Mouse (Mus musculus) stomach, postnatal 0 days (tissue): ENCODE measurements around the gene Plac1. TPM values are rescaled to one million over a fixed set of nuclear protein-coding genes. Genes with fewer than 3 reads are reported as not detected.

ENCODE experiments used
- ATAC-seq: fragments of 200-750 bp; cut with Nextera tagmentation; 2 replicates; pipeline ENCODE4 v1.8.0; 2017; ENCODE audit not compliant: low FRiP score, low TSS enrichment
- DNase-seq: peaks from one replicate; pipeline ENCODE4 v3.0.0-alpha.2; 2016; ENCODE audit warnings: low spot score
- H3K27ac ChIP-seq: fragments of 300-500 bp; sonication (generic); replicated peaks from 2 replicates; pipeline ENCODE4 v1.5.1; 2014; ENCODE audit warnings: mild to moderate bottlenecking, control low read depth
- H3K27me3 ChIP-seq: fragments of 300-500 bp; sonication (generic); 2 replicates; pipeline ENCODE4 v1.6.1; 2014; ENCODE audit warnings: low read length; ENCODE audit not compliant: control insufficient read depth, insufficient read depth
- H3K36me3 ChIP-seq: fragments of 300-500 bp; sonication (generic); 2 replicates; pipeline ENCODE4 v1.6.1; 2014; ENCODE audit warnings: low read length, mixed read lengths; ENCODE audit not compliant: control insufficient read depth, insufficient read depth
- H3K4me1 ChIP-seq: fragments of 300-500 bp; sonication (generic); replicated peaks from 2 replicates; pipeline ENCODE4 v1.6.1; 2014; ENCODE audit warnings: antibody characterized with exemption; ENCODE audit not compliant: control insufficient read depth, insufficient read depth
- H3K4me2 ChIP-seq: fragments of 300-500 bp; sonication (generic); replicated peaks from 2 replicates; pipeline ENCODE4 v1.6.1; 2014; ENCODE audit warnings: low read depth, mild to moderate bottlenecking, control low read depth, moderate library complexity
- H3K4me3 ChIP-seq: fragments of 300-500 bp; sonication (generic); 2 replicates; pipeline ENCODE4 v1.5.1; 2014; ENCODE audit warnings: low read depth, low read length, control low read depth
- H3K9ac ChIP-seq: fragments of 300-500 bp; sonication (generic); 2 replicates; pipeline ENCODE4 v1.6.1; 2014; ENCODE audit warnings: mild to moderate bottlenecking, low read length, control low read depth, mixed read lengths
- H3K9me3 ChIP-seq: fragments of 300-500 bp; sonication (generic); 2 replicates; pipeline ENCODE4 v1.6.1; 2016; ENCODE audit warnings: low read length; ENCODE audit not compliant: control insufficient read depth
- CTCF ChIP-seq: IDR thresholded peaks from 2 replicates; pipeline ENCODE4 v1.5.1; 2016; ENCODE audit warnings: antibody characterized with exemption, low read depth, mild to moderate bottlenecking, moderate library complexity
- EP300 ChIP-seq: optimal IDR thresholded peaks from 2 replicates; pipeline ENCODE3; 2016; ENCODE audit warnings: antibody characterized with exemption
- WGBS: fragments of 180-500 bp; shearing (Covaris S2); extraction: QIAGEN DNeasy Blood & Tissue Kit; methylation state at CpG from one replicate; pipeline ENCODE4 v1.1.7; 2014; 5-methylcytosine and 5-hydroxymethylcytosine counted together
- polyA plus RNA-seq: library from polyadenylated mRNA; unstranded; fragments of >200 nt; fragmentation: Nextera tagmentation; extraction: Ambion mirVana; gene quantifications from 2 replicates; pipeline ENCODE4 v1.2.1, GENCODE M21; 2015

Plac1 gene
- polyA plus RNA-seq, 1 experiment from 2014 or later, result 1.2 TPM

DNA sequence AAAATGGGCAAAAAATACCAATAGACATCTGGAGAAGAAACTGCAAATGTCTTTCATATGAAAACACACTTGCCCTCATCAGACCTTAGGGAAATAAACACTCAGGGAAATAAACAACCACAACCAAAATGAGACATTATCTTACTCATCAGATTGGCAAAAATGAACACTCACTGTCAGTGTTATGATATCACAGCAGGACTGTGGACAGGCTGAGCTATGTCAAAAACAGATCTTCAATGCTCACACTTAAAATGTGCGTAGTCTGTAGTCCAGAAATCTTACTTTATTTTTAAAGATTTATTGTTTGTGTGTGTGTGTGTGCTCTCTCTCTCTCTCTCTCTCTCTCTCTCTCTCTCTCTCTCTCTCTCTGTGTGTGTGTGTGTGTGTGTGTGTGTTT is 51.2 kb downstream of the Plac1 start:
- Histone ChIP-seq H3K4me2 (no peak overlapping the region), H3K9me3 (no peaks in the 10 kb centered on the region), H3K4me1 (no peaks in the 10 kb centered on the region), H3K4me3 (no peak overlapping the region), H3K36me3 (no peaks in the 10 kb centered on the region), H3K27me3 (no peaks in the 10 kb centered on the region), H3K9ac (no peak overlapping the region), H3K27ac (no peak overlapping the region)
- no peak for DNase-seq
- WGBS, result 90% methylated on average over 1 of the region's 1 CpGs
- no peak for ATAC-seq
- no peak for TF ChIP-seq CTCF
- TF ChIP-seq EP300, result no peak

DNA sequence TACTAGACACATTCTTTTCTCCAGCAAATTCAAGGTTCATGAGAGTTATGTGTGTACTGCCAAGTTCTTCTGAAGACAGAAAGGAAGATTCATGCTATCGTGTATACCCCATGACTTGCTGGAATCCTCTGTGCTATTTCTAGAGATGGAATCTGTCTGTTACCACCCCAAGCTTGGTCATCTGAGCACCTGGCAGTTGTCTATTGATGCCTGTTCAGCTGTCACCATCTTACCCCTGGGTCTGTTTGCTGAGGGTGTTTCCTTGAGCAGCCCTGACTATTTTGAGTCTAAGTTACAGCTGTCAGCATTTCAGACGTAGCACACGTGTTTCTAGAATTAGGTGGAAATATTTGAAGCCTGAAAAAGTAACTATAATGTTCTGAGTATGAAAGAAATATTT is 60.1 kb downstream of the Plac1 start:
- Histone ChIP-seq H3K9ac (no peak overlapping the region), H3K27ac (no peak overlapping the region)
- 43% methylated on average over 3 of the region's 3 CpGs for WGBS

DNA sequence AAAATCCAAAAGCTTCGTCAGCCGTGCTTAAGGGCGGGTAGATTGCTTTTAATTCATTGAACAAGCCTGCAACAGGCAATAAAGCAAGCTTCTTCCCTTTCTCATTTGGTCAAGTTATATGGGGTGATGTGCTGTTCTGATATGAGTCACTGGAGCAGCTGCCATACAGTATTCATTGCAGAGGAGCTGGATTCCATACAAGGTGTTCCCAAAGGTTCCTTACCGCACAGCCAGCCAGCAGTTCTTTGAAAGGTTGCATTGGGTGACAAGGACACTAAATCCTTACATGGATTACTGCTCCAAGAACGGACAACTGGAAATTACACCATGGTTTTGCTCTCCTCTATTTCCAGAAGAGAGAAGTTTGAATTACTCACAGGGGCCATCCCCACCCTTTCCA is 63.6 kb downstream of the Plac1 start:
- ATAC-seq (no peak), DNase-seq (no peak)
- no peak overlapping the region for H3K4me3 ChIP-seq
- no peak overlapping the region for H3K9ac ChIP-seq
- WGBS, result 72% methylated on average over 5 of the region's 5 CpGs
- no peak overlapping the region for H3K4me2 ChIP-seq
- TF ChIP-seq CTCF (no peak), EP300 (no peak)
- no peaks in the 10 kb centered on the region for H3K9me3 ChIP-seq
- no peaks in the 10 kb centered on the region for H3K4me1 ChIP-seq
- H3K27ac ChIP-seq, result no peak overlapping the region
- H3K27me3 ChIP-seq, result no peaks in the 10 kb centered on the region
- H3K36me3 ChIP-seq, result no peaks in the 10 kb centered on the region

More for the DNA sequence above, 60.1 kb downstream of the Plac1 start:
- Histone ChIP-seq H3K4me3 (no peak overlapping the region), H3K4me1 (no peaks in the 10 kb centered on the region), H3K27me3 (no peaks in the 10 kb centered on the region), H3K9me3 (no peaks in the 10 kb centered on the region), H3K36me3 (no peaks in the 10 kb centered on the region), H3K4me2 (no peak overlapping the region)
- no peak for TF ChIP-seq CTCF
- no peak for TF ChIP-seq EP300
- DNase-seq (no peak), ATAC-seq (no peak)

DNA sequence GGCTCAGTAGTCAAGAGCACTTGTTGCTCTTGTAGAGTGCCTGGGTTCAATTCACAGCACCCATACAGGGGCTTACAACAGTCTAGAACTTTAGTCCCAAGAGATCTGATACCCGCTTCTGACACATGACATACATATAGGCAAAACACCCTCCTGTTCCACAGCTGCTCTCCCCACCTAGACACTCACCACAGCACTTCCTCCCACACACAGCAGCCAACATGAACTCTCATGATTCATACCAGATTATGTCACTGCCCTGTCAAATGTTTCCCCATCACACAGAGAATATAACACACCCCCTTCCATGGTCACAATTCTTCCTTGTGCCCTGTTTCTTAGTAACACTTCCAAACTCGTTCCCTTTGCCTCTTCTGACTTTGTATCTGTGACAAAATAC is 71.3 kb downstream of the Plac1 start:
- Histone ChIP-seq H3K4me1 (no peaks in the 10 kb centered on the region), H3K4me2 (no peak overlapping the region), H3K4me3 (no peak overlapping the region), H3K9me3 (no peaks in the 10 kb centered on the region), H3K27me3 (no peaks in the 10 kb centered on the region), H3K27ac (no peak overlapping the region), H3K36me3 (no peaks in the 10 kb centered on the region), H3K9ac (no peak overlapping the region)
- DNase-seq, result no peak
- ATAC-seq, result peak; percentile 59; the same call in 1 of the 2 replicates
- TF ChIP-seq EP300 (no peak), CTCF (no peak)
- WGBS, result 65% methylated on average over 2 of the region's 2 CpGs

DNA sequence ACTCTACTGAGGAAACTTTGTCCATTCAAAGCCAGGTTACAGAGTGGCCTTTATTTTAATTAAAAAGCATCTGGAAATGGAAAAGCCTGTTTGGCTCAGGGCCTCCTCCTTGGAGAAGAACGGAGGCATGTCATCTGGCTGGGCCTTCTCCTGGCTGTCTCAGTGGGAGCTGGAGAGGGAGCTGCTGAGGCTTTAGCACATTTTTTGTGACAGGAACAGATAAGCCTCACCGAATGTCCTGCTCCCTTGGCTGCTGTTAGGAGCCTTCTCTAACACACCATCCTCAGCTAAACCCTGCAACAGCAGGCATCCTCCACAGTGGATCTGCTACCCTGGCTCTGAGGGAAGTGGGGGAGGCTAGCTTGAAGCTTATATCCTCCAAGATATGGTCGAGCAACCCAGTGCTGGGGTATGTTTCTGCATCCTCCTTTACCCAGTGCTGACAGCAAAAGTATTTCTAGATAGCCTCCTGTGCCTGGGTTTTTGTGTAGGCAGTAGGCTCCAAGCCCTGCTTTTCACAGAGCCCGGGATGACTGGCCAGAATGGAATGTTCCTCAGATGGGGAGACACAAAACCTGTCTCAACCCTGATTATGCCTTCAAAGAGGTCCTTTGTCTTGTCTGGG is 72.9 kb downstream of the Plac1 start:
- no peak for TF ChIP-seq CTCF
- TF ChIP-seq EP300, result no peak
- ATAC-seq, result no peak
- no peak overlapping the region for H3K4me2 ChIP-seq
- no peak for DNase-seq
- peak overlapping the region; percentile 35; the same call in 1 of the 2 replicates for H3K27ac ChIP-seq
- H3K4me1 ChIP-seq, result no peaks in the 10 kb centered on the region
- H3K9me3 ChIP-seq, result no peaks in the 10 kb centered on the region
- H3K9ac ChIP-seq, result no peak overlapping the region
- H3K36me3 ChIP-seq, result no peaks in the 10 kb centered on the region
- WGBS, result 45% methylated on average over 4 of the region's 4 CpGs
- no peaks in the 10 kb centered on the region for H3K27me3 ChIP-seq
- no peak overlapping the region for H3K4me3 ChIP-seq

DNA sequence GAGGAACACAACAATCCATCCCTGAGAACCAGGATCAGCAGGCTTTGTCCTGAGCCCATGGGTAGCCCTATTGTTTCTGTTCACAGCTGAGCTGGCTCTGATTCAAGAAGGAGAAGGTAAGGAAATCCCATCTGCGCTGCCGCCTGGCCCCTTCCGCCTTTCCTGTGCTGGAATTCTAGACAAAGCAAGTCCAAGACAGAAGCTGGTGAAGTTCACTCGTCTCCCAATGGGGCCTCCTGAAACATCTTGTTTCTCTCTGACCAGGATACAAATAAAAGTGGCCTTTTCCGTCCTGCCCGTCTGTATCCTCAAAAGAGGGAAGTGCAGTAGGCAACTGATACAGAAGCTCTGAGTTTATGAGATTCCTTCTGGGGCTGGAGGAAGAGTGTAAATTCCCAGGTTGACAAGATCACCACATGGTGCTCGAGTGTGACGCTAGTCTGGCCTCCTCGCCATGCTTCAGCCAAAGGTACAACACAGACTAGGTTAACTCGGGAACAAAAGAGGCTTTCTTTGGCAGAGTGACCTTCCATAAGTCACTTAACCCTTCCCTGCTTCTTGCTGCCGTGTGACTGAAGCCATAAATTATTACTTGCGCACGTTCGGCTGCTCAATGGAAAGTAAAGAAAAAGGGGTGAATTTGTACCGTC is 73.5 kb downstream of the Plac1 start:
- 54% methylated on average over 15 of the region's 15 CpGs for WGBS
- TF ChIP-seq EP300 (no peak), CTCF (no peak)

More for the DNA sequence above, 73.5 kb downstream of the Plac1 start:
- Histone ChIP-seq H3K27ac (no peak overlapping the region), H3K36me3 (no peaks in the 10 kb centered on the region), H3K27me3 (no peaks in the 10 kb centered on the region), H3K4me2 (no peak overlapping the region), H3K4me1 (no peaks in the 10 kb centered on the region), H3K9me3 (no peaks in the 10 kb centered on the region), H3K4me3 (no peak overlapping the region), H3K9ac (no peak overlapping the region)
- DNase-seq (no peak), ATAC-seq (no peak)
